Mouse (Mus musculus) layer of hippocampus, adult 9-10 months (tissue): ENCODE measurements around the gene Slc7a11.

Source experiments
- DNase-seq: peaks from one replicate; pipeline ENCODE4 v3.0.0; 2022; ENCODE audit warnings: low spot score

The Slc7a11 gene

DNA sequence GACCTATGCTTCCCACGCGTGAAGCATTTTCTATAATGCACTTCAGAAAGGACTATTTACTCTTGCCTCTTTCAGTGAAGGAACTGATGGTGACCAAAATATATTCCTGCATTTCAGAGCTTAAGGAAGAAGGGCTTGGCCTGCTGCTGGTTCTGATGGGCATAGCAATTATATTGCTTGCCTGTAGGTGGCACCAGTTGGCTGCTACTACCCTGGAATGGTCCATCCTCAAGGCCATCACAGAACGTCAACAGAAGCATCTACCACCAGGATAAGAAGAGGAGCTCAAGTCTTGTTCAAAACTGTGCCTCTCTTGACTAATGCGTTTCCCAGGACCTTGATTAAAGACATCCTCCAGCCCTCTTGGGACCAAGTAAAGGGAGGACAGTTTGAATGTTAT lies 139.3 kb downstream of the Slc7a11 start:
- DNase-seq, result peak; percentile 11

DNA sequence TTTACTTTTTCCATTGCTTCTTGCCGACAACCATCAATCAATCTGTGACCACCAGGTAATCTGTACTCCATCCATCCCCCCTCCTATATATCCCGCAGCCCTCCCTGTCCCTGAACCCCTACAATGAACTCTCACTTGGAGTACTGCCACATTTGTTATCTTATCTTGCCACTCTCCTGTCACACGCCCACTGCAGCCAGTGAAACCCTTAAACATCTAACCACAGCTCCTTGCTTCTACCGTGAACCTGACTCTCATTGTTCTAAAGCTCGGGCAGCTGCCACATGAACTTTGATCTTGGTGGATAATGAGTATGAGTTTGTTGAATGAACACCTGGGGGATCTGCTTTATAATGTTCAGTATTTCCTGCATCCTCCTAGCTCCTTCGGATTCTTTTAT lies 140.8 kb downstream of the Slc7a11 start:
- no peak for DNase-seq

DNA sequence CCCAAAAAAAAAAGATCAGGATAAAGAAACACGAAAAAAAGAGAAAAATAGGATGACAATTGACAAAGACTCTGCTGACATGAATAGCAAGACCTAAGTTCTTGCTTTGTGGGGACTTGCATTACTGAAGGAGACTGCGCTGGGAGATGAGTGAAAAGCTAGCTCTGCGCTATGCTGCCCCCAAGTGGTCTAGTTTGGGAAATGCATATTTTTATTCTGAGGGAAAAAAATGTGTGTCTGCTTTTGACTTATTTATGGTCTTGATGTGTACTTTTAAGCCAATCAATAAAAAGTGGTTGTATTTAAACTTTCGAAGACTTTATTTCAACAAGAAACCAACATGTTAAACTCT lies 142.5 kb downstream of the Slc7a11 start:
- DNase-seq, result peak; percentile 48

DNA sequence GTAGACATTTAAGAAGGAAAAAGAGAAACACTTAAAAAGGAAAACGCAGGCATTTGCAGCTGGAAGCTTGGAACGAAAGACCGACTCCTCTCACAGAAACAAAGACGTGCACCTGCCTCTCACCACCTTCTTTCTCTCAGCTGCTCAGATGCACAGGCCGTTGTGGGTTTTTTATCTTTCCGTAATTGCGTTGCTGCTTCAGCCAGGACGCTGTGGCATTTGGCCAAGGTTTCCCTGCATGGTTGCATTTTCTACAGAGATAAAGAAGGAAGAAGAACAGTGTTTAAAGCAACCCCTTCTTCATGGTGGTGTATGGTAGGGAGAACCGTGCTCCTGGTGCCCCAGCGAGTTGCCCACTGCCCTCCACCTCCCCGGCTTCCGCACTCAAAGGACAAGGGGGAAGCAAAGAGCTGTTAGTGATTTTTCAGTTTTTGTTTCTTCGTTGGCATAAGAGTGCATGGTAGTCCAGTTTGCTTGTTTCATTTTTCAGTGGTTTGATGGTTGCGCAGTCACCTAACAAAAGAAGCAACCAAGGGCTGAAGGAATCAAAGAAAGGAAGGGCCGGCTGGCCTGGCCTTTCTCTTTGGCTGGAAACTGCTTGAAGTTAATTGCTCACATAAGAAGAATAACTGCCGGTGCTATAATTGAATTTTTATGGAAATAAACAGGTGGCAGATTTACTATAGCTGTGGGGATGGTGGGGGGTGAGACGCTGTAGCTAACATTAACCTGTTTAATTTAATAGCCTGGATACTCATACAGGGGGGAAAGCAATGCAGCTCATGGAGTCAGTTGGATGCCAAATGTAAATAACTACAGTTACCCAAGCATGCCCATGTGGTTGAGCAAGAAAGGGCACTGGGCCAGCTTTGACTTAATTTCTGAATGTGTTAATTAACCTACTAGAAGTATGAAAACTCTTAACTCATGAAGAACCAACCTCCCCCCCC lies 143.1 kb downstream of the Slc7a11 start:
- no peak for DNase-seq

DNA sequence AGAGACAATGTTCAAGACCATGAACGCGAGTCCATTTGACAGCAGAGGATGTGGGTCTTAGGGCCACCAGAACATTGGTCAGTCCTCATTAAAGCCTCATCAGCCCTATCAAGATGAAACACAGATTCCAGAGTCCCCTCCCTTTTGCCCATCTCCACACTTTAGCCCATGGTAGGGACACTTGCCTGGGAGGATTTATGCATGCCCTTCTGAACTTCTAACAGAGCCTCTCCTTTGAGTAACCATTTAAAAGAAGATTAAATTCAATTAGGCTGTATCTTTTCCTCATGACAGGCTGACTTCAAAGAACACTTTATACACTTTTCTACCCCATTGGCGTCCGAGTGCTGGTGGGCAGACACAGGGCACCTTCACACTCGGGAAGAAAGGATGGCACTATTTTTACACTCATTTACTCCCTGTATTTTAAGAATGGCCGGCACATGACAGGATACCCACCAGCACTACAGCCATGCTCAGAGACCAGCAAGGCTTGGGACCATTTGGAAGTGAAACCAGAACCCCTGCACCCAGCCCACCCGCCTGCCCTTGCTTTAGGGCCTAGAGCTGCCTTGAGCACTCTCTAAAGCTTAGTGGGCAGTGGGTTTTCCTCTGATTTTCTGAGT lies 144.9 kb downstream of the Slc7a11 start:
- no peak for DNase-seq

DNA sequence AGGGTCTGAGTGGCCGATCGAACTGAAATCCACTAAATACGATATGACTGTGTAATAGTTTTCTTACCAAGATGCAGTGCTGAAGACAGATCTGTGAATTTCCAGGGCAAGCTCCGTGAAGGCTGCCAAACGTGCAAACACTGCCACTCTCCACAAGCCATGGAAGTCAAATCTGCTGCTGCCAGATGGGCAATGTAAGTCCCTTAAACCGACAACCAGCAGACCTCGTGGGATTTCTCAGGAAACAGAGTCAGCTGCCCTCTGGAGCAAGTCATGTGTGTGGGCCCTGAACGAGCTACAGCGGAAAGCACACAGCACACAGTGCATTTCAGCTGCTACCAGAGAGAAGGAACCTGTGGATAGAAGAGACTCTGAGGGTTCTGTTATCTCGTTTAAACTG lies 146.5 kb downstream of the Slc7a11 start:
- DNase-seq, result no peak

DNA sequence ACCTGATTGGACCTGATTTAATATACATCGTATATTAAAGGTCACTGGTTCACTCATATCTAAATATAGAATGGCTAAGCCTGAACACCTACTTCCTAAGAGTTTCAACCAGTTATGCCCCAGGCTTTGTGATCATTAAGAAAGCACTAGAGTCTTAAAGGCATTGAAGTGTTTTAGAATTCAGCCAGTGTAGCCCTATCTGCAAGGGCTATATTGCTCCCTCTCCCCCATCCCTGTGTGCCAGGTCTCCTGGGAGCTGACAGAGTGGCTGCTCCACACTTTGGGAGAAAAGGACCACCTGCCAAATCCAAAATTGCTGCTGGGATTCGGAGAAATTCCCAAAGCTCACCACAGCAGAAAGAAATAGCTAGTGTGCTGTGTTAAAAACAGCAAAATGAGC lies 168.4 kb downstream of the Slc7a11 start:
- DNase-seq, result no peak

DNA sequence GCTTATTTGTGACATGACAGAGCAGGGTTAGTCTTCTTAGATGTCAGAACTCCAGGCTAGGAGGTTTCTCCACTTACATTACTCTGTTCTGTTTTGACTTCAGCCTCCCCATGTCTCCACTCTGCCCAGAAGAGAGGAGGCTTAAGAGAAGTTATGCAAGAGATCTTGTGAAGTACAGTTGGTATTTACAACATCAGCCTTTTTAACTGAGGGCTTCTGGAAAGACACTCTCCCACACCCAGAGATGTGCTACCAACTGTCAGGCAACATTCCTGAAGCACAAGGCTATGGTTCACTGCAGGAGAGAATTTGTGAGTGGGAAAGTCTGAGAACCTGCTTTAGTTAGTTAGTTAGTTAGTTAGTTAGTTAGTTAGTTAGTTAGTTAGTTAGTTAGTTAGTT lies 171.2 kb downstream of the Slc7a11 start:
- DNase-seq, result no peak

DNA sequence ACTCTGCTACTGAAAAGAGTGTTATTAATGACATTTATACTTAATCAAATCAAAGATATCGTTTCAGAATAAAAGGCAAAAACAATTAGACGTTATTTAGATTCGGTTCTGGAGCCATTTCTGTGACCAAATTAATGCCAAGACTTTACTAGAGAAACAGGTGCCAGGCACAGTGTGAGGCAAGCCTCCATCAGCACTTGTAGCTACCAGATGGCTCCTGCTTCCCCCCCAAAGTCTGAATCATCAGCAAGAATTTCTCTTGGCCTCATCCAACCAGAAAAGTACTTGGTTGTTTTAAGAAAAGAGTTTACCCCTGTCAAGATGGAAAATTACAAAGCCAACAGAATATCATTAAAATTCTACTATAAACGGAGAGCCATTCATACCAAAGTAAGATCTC lies 173.7 kb downstream of the Slc7a11 start:
- peak; percentile 27 for DNase-seq

DNA sequence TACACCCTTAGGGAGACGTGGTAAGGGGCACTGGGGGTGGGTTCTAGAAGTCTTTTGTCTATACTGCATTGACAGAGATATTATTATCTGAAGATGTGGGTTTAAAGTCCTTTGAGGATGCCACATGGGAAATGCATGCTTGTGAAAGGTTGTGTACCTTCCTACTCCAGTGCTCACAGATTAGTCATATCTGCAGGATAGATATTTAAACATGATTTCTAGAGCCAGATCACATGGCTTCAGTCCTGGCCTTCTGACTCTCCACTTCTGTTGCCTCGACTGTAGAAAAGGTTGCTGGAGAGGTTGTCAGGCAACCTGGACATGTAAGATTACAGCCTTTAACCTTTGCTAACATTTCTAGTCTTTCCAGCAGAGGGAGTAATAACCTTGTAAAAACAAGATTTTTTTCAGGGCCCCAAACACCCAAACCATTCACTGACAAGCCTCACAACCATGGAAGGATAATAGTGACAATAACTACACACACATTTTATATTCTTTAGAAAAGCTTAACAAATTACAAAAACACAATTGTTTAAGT lies 180.8 kb downstream of the Slc7a11 start:
- no peak for DNase-seq

DNA sequence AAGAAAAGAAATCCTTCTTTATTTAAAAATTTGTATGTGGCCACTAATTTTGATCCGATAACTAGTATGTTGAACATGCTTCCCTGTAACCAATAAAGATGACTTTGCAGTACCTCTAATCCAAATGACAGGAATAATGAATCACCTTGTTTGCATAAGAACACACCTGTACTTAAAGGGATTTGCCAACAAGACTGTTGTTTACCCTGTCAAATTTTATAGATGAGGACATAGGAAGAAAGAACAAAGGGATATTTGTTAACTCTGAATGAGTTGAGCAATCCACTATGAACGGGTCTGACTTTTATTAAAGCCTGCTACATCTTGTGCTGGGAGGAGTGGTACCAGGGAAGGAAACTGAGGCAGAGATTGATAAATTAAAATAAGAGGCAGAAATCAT lies 181.3 kb downstream of the Slc7a11 start:
- DNase-seq, result no peak

DNA sequence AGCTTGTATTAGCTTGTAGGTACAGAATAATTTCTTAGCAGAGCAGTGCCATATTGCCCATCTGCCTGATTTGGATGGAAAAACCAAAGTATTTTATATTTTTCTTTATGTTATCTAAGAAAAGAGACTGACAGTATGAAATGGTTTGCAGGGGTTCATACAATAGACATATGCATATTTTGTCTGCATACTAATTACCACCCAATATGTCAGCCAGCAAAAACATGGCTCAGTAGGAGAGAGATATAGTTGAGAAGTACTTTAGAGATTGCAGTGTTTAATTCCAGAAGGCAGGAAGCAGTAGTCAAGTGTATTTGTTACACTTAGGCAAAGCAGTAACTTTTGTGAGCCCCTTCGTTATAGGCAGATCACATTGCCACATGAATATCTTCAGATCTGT lies 182.7 kb downstream of the Slc7a11 start:
- no peak for DNase-seq

DNA sequence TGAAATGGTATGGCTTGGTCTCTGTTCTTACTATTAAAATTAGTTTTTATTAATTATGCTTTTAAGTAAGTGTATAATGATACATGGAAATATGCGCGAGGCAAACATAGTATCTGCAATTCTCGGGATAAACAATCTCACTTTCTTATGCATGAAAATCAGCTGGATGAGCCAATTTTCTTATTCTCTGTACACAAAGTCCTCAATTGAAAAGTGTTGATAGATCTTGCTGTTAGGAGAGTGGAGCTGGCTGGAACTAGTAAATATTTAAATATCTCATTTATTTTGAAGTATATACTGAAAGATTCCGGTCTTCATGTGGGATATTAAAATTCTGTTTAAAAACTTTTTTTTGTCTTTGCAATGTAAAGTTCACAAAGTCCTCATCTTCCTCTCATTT lies 184.6 kb downstream of the Slc7a11 start:
- no peak for DNase-seq

DNA sequence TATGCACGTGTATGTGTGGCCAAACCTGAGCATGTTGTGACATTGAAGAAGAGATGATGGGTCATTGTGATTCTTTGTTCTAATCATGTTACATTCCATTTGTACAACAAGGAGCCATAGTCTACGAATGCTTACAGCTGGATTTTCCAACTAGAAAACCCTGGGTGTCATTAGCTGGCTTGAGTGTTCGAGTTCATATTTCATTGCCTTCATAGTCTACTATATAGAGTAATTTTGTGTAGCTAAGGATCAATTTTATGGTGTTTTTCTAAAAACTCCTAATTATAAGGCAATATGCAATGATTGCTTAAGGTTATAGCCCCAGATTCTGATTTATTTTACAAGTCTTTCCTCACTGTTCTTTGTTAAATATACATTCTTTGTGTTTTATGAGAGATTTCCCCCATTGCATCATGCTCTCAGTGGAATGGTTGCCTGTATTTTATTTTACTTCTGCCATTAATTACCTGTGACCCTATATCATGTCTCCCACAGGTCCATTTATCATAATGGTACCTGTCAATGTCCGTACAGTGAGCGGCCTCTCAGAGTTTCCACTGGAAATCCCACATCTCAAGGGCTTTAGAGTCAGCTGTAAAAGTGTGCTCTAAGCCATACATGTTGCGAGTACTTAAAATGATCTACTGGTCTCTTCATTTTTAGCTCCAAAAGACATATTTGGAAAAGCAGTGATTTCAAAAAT lies 193.7 kb downstream of the Slc7a11 start:
- no peak for DNase-seq

DNA sequence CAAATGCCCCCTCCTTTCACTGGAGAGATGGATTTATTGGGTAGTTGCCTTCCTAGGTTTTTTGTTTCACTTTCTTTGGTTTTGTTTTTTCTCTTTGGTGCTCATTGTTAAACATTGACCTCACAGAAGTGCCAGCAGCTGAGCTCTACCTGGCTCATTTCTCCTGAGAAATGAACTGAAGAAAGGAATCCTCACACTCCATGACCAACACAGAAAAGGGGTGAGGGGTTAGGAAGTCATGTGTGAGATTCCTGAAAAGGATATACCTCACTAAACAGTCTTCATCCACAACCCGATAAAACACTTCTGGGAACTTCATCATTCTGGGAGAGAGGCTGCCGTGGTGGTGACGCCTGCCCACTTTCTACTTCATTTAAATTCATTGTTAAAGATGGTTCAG lies 207.4 kb downstream of the Slc7a11 start:
- DNase-seq, result no peak

DNA sequence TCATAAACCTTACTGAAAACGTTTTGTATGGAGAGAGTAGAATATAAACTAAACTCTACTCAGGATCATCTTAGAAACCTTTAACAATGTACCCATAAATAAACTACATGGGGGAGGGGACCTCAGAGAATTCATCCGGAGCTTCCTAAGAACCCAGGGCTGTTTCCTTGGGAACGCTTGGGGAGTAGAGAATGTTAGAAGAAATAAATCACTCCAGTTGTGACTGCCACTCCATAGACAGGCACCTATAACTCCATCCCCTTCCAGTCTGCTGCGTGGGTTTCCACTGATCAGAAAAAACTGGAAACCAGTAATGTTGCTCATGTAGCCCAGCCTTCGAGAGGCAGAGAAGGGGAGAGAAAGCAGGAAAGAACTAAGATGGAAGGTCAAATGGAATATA lies 210.3 kb downstream of the Slc7a11 start:
- DNase-seq, result no peak

DNA sequence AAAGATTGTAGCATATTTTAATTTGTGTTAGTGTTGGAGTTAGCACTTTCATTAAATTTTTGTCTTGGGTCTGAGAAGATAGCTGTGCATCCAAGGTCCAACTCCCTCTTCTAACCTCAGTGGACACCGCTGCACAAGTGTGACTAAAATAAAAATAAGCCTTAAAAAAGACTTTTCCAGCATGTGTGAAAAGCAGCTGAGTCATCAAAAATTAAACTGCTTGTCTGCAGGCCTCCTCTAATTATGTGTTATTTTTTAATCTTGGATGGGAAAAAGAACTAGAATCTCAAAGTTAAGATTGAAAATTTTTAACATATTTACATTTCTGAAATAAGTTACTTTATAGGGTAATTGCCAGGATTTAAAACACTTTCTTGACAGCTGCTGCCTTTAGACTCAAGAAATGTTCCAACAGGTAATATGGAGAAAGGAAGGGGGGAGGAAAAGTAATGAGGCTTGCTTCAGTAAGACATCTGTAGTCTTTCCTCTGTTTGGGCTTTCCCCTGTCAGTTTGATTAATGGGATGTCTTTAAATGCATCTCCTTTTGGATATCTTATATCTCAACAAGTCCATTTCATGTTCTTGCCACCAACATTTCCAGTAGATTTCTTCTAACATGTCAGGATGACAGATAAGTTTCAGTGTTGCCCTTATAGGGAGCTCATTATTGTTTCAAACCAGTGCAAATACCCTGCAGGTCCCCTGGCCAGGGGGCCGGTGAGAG lies 218.9 kb downstream of the Slc7a11 start:
- DNase-seq, result no peak

DNA sequence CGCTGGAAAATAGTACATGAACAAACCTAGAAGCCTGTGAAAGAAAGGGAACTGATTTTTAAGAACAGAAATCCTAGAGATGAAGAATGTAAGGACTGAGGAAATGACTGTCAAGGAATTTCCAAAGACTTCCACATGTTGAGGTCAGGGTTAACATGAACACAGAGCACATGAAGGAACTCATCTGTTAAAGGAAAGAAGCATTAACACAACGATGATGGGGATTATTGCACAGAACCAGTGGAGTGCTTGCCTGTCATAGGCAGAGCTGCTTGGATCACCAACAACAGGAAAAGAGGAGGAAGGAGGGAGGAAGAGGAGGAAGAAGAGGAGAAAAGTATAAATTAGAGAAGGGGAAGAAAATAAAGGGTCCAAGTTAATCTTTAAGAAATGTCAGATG lies 223.0 kb downstream of the Slc7a11 start:
- DNase-seq, result no peak

DNA sequence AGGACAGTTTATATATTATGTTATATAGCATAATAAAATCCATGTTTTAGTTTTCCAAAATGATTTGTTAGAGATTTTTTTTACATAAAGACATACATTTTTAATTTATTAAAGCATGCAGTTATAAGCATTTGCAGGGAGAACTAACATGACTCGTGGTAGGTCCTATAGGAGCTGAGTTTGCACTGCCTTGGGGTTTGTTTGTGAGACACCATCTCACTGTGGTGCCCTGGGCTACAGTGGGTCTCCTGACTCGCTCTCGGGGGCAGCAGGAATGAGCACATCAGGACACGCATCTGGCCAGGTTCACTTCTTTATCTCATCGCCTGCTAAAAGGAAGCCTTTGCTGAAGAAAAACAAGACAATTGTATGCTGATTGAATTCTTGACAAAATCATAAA lies 257.0 kb downstream of the Slc7a11 start:
- no peak for DNase-seq

DNA sequence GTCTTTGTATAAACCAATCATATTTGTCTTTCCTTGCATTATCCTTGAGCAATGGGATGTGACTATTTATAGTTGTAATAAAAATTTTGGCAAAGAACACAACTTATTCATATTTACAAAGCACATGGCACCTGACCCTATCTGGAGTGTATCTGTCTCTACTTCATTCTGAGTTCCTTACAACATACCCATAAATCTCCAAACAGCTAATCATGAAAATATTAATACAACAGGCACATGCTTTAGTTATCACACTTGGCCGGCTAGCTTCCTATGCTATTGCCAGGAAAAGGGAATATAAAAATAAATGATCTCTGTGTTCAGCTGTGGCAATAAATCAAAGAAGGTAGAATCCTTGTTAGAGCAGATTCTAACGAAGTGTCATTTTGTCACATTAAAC lies 257.5 kb downstream of the Slc7a11 start:
- DNase-seq, result no peak

DNA sequence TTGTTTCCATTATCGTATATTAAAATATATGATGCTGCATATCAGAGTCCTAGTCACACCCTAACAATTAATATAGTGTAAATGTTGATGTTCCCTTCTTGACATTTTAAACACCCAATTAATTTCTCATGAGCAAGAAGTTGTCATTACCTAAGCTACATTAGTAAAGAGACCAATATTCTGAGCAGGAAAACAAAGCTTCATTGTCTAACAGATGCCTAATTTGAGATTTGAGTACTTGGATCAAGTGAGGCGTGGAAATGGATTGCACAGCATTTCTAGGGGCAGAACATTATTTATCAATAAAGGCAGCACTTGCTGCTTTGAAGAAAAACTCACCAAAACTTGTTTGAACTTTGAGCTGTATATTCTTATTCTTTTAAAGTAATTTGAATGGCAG lies 282.7 kb downstream of the Slc7a11 start:
- DNase-seq, result no peak

DNA sequence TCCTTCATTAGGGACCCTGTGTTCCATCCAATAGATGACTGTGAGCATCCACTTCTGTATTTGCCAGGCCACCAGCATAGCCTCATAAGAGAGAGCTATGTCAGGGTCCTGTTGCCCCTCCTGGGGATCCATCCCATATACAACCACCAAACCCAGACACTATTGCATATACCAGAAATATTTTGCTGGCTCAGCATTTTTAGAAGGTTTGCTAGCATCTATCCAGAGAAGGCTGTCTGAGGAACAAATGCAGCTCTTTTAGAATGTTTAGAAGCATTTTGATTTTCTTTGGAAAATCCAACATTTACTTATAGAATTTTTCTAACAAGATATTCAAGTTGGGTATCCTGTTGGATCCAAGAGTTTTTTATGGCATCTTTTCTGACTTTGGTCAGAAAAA lies 299.3 kb downstream of the Slc7a11 start:
- no peak for DNase-seq
